Mouse (Mus musculus) megakaryocyte-erythroid progenitor cell, adult 5-6 weeks (primary cell): Measurements from ENCODE around the gene Nipal3. TPM values are rescaled to one million over a fixed set of nuclear protein-coding genes. Genes with fewer than 3 reads are reported as not detected.
A peak's percentile ranks its signal among the peaks of the same experiment; 100 is the strongest.

ENCODE experiments used
- ATAC-seq: replicated peaks from 2 replicates; pipeline ENCODE4 v1.8.0; 2016; ENCODE audit warnings: mild to moderate bottlenecking, inconsistent platforms; ENCODE audit not compliant: severe bottlenecking, poor library complexity, low FRiP score, low TSS enrichment
- total RNA-seq, 2 experiments: library from RNA; stranded (forward) in 1 of 2; stranded (reverse) in 1 of 2; fragments of 200-1000, 215-1000 nt in 1 of 2; fragments of >200 nt in 1 of 2; fragmentation: Nextera tagmentation in 1 of 2; gene quantifications; 2 replicates each; pipeline ENCODE4 v1.2.3; 2014 to 2017

The Nipal3 gene
- total RNA-seq (2014; fragmentation: Nextera tagmentation) (14.5 and 19.2 TPM in 2 replicates), total RNA-seq (2017) (17.0 and 32.2 TPM in 2 replicates)

GRCm38 (mm10) chr4:135494521-135495396, at the start of gene Nipal3, which contains the start of gene Stpg1:
TSS of gene Nipal3 (minus strand) at chr4:135495038.
TSS of gene Stpg1 (plus strand) at chr4:135494790.
- ATAC-seq = peak; percentile 86

- ATAC-seq = no peak
Measured at GRCm38 (mm10) chr4:135544284-135544683, 49.4 kb upstream of the Nipal3 start.

- no peak for ATAC-seq
Measured at GRCm38 (mm10) chr4:135540057-135540456, 45.2 kb upstream of the Nipal3 start.

GRCm38 (mm10) chr4:135539056-135539455, 44.2 kb upstream of the Nipal3 start:
- ATAC-seq = no peak

- no peak for ATAC-seq
Measured at GRCm38 (mm10) chr4:135535021-135535420, 40.2 kb upstream of the Nipal3 start.

GRCm38 (mm10) chr4:135533001-135533400, 38.2 kb upstream of the Nipal3 start:
- ATAC-seq = no peak

- no peak for ATAC-seq
Measured at GRCm38 (mm10) chr4:135531771-135532613, 37.2 kb upstream of the Nipal3 start.

GRCm38 (mm10) chr4:135531236-135531635, 36.4 kb upstream of the Nipal3 start:
- no peak for ATAC-seq

- ATAC-seq = no peak
Measured at GRCm38 (mm10) chr4:135530270-135530669, 35.4 kb upstream of the Nipal3 start.

GRCm38 (mm10) chr4:135526039-135526710, 31.3 kb upstream of the Nipal3 start:
- no peak for ATAC-seq

GRCm38 (mm10) chr4:135525057-135525456, 30.2 kb upstream of the Nipal3 start:
- ATAC-seq = no peak

- ATAC-seq = no peak
Measured at GRCm38 (mm10) chr4:135523939-135524338, 29.1 kb upstream of the Nipal3 start.

GRCm38 (mm10) chr4:135520421-135520820, 25.6 kb upstream of the Nipal3 start:
- no peak for ATAC-seq

GRCm38 (mm10) chr4:135518135-135518534, 23.3 kb upstream of the Nipal3 start:
- ATAC-seq = no peak

- peak; percentile 49; the same call in 1 of the 2 replicates for ATAC-seq
Measured at GRCm38 (mm10) chr4:135516351-135517316, 21.8 kb upstream of the Nipal3 start.

- no peak for ATAC-seq
Measured at GRCm38 (mm10) chr4:135514925-135515324, 20.1 kb upstream of the Nipal3 start.

GRCm38 (mm10) chr4:135513865-135514264, 19.0 kb upstream of the Nipal3 start:
- no peak for ATAC-seq

GRCm38 (mm10) chr4:135509515-135509914, 14.7 kb upstream of the Nipal3 start:
- ATAC-seq = no peak
